Mouse (Mus musculus) kidney, adult 11 months (tissue): Measurements from ENCODE around the gene Ccdc47.

Source experiments
- DNase-seq: peaks from one replicate; pipeline ENCODE4 v3.0.0; 2022

The Ccdc47 gene

DNA sequence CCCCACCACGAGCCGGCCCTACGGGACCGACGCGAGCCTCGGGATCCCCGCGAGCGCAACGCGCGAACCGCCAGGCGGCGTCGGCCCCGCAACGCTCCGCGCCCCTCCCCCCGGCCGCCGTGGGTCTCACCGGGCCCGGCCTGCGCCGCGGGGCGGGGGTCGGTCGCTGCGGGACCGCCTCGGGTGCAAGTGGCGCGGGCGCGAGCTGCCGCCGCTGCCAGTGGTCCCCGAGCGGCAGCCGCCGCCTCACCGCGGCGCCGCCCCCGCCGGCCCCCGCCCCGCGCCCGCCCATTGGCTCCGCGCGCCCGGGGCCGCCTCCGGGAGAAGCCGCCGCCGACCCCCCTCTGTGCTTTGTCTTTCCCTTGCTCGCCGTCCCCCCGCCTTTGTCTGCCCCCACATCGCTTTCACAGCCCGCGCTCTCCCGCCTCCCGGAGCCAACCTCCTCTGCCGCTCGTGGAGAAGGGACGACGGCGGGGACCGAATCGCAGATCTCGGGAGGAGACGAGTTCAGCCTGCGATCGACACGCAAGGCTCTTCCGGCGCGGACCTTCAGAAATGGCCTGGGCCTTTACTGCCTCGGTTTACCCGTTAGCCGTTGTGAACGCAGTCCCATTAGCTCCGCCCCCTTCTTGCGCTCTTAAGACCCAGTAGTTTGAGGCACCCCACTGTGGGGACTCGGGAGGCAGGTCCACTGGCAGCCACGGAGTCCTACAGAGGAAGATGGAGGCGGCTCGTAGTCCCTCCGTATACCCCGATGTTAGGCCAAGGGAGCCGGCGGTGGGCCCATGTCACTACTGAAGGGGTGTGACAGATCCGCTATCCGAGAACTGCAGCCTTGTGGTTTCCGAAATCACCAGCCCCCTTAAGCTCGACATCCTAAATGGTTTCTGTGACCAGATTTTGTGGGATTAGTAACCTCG is 56.0 kb downstream of the Ccdc47 start:
- DNase-seq, result peak; percentile 49

DNA sequence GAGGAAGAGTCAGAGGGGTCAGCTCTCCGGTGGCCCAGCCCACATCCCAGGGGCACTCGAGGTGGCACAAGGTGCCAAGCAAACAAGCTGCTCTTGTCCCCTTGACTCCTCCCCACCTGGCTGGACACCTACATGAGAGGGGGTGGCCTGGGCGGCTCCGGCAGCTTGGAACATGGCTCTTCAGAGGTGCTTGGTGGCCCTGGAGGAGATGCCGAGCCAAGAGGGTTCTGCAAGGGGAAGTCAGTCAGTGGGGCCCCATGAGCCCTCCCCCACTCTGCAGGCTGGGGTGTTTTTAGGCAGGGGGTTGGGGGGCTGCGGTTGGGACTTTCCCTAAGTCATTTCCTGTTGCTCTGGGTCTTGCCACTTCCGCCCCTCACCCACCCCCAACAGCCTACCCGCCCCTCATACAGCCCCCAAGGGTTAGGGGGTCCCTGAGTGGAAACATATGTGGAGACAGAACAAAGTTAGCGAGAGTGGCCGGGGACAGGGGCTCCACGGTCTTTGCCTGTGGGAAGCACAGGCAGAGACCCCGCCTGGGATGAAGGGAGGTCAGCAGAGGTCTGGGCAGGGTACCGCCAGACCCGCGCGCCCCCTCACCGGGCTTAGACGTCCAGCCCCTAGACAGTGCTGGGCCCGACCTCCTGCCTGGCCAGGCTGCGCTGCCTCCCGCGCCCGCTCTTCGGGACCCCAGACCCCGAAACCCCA is 56.8 kb downstream of the Ccdc47 start:
- DNase-seq, result peak; percentile 51

- DNase-seq, result no peak
Measured at GRCm38 (mm10) chr11:106158930-106159215, 57.3 kb downstream of the Ccdc47 start.

GRCm38 (mm10) chr11:106158081-106158929 is 57.8 kb downstream of the Ccdc47 start:
- no peak for DNase-seq

- DNase-seq, result no peak
Measured at GRCm38 (mm10) chr11:106157154-106157553, 59.0 kb downstream of the Ccdc47 start.

GRCm38 (mm10) chr11:106156257-106156656 is 59.9 kb downstream of the Ccdc47 start:
- no peak for DNase-seq

DNA sequence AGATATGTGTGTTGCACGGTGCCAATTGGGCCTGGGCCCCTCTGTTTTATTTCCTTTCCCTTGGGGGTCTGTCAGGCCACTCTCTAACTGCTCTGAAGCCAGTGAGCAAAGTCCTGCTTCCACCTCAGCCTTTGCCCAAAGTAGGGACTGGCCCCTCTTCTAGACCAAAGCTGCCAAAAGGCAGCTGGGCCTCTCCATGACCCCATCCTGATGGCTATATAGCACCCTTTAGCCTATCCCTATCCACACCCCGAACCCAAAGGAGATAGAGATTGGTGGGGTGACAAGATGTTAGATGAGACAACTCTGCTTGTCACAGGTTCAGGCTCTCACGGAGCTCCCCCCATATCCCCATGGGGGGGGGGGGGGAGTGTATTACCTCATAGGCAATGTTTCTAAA is 60.4 kb downstream of the Ccdc47 start:
- DNase-seq, result no peak

DNA sequence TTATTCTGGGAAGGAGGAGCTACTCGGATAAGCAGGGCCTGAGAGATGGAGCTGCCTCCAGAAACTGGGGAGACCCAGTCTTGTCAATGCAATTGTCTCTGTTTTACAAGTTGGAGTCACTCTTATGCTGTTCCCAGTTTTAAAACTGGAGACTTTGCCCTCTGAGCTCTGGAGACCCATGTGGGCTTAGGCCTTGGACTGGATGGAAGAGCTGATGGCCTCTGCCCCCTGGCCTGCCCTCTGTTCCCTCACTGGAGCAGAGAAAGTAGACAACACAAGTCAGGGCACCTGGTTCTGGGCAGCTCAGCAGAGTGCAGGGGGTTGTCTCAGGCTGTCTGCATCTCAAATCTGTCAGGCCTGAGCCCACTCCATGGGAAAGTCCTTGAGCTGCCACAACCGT is 61.4 kb downstream of the Ccdc47 start:
- peak; percentile 50 for DNase-seq

GRCm38 (mm10) chr11:106154091-106154490 is 62.1 kb downstream of the Ccdc47 start:
- no peak for DNase-seq

- DNase-seq, result no peak
Measured at GRCm38 (mm10) chr11:106152132-106152531, 64.0 kb downstream of the Ccdc47 start.

DNA sequence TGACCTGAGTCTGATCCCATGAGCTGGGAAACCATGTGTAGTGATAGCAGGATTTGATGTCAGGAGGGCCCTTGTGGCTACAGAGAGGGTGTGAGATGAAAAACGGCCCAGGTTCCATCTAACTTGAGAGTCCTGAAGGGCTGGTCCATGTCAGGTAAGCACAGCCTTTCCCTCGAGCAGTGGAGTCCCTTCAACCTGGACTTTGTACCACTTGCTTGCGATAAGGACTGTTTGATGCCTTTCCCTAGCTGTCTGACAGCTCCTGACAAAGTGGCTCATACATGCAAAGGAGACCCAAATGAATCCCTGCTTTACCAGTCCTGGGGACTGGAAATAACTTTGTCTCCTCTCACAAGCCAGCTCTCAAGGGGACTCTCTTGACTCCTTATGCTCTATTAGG is 64.9 kb downstream of the Ccdc47 start:
- no peak for DNase-seq
